Mouse (Mus musculus) embryonic facial prominence, embryonic 10.5 days (tissue): Measurements from ENCODE around the gene Kmt2d. TPM values are rescaled to one million over a fixed set of nuclear protein-coding genes. Genes with fewer than 3 reads are reported as not detected.

Experiments
- DNase-seq: peaks from one replicate; pipeline ENCODE4 v3.0.0-alpha.2; 2017; ENCODE audit warnings: low spot score
- H3K27ac ChIP-seq: fragments of 300-500 bp; sonication (generic); replicated peaks from 2 replicates; pipeline ENCODE4 v1.5.1; 2016; ENCODE audit warnings: mild to moderate bottlenecking
- H3K27me3 ChIP-seq: fragments of 300-500 bp; sonication (generic); replicated peaks from 2 replicates; pipeline ENCODE4 v1.6.1; 2016; ENCODE audit warnings: low read depth, mild to moderate bottlenecking; ENCODE audit not compliant: poor library complexity, severe bottlenecking
- H3K36me3 ChIP-seq: fragments of 300-500 bp; sonication (generic); replicated peaks from 2 replicates; pipeline ENCODE4 v1.6.1; 2016; ENCODE audit warnings: mild to moderate bottlenecking, moderate library complexity
- H3K4me1 ChIP-seq: fragments of 300-500 bp; sonication (generic); 2 replicates; pipeline ENCODE4 v1.6.1; 2016
- H3K4me3 ChIP-seq: fragments of 300-500 bp; sonication (generic); 2 replicates; pipeline ENCODE4 v1.5.1; 2016; ENCODE audit warnings: mild to moderate bottlenecking, moderate library complexity
- H3K9me3 ChIP-seq: fragments of 300-500 bp; sonication (generic); 2 replicates; pipeline ENCODE4 v1.6.1; 2016; ENCODE audit warnings: mild to moderate bottlenecking
- WGBS: fragments of 180-500 bp; shearing (Covaris S2); methylation state at CpG from one replicate; pipeline ENCODE4 v1.1.7; 2016; 5-methylcytosine and 5-hydroxymethylcytosine counted together
- polyA plus RNA-seq: library from polyadenylated mRNA; unstranded; fragments of >200 nt; fragmentation: Nextera tagmentation; extraction: Ambion mirVana; gene quantifications from 2 replicates; pipeline ENCODE4 v1.2.1, GENCODE M21; 2016

The Kmt2d gene
- polyA plus RNA-seq, 1 experiment from 2014 or later, result 12.1 TPM

DNA sequence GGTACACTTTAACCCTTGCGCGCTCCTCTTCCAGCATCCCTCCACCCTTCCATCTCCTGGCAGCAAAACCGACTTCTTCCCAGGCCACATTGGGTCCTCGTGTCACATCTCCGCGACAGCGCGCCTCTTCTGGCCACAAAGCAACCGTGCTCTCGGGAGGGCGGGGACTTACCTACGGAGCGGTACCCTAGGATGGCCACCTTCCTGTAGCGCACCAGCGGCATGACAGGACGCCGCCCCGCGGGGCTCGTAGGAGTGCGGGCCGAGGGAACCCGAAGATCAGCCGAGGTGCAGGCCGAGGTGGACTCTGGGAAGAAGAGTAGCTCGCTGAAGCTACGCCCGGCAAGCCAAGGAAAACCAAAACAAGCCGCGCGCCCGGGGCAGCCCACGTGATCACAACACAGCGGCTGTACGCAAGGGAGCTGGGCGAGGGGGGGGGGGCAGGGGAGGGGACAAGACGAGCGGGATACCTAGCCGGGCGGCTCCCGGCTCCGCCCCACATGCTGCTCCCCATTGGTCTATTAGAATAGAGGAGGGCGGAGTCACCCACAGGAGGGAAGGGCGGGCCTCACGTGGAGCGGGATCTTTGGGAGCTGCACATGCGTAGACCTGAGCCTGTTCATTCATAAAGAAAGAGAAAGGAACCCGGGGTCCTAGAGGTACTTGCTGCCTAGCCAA is 10.1 kb upstream of the Kmt2d start:
- Histone ChIP-seq H3K9me3 (no peaks in the 10 kb centered on the region), H3K27ac (peak overlapping the region; percentile 91), H3K36me3 (peaks cover 25% of the 10 kb centered on the region), H3K27me3 (no peaks in the 10 kb centered on the region), H3K4me3 (peak overlapping the region; percentile 84), H3K4me1 (peaks cover 29% of the 10 kb centered on the region)
- under 1% methylated on average over 48 of the region's 48 CpGs for WGBS
- DNase-seq, result peak; percentile 99

DNA sequence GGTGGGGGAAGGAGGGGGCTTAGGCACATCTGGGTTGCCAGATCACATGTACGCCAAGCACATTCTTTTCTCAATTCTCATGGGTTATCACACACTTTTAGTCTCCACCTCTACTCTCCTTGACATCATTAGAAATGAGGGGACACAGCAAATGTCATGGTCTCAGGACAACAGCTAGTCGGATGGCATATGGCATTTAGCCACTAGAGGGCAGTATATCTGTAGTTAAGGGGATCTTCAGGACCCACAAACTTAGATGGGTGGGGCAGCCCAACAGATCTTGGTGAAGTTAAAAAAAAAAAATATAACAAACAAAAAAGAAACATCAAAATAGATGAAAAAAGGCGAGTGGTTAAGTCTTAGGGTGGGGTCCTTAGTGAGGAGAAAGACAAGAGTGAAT is 6.3 kb upstream of the Kmt2d start:
- WGBS, result 19% methylated on average over 3 of the region's 3 CpGs
- DNase-seq, result peak; percentile 56
- H3K4me1 ChIP-seq, result peaks cover 39% of the 10 kb centered on the region
- H3K27me3 ChIP-seq, result no peaks in the 10 kb centered on the region
- peaks cover 25% of the 10 kb centered on the region for H3K36me3 ChIP-seq
- no peaks in the 10 kb centered on the region for H3K9me3 ChIP-seq
- no peak overlapping the region for H3K4me3 ChIP-seq
- H3K27ac ChIP-seq, result no peak overlapping the region

DNA sequence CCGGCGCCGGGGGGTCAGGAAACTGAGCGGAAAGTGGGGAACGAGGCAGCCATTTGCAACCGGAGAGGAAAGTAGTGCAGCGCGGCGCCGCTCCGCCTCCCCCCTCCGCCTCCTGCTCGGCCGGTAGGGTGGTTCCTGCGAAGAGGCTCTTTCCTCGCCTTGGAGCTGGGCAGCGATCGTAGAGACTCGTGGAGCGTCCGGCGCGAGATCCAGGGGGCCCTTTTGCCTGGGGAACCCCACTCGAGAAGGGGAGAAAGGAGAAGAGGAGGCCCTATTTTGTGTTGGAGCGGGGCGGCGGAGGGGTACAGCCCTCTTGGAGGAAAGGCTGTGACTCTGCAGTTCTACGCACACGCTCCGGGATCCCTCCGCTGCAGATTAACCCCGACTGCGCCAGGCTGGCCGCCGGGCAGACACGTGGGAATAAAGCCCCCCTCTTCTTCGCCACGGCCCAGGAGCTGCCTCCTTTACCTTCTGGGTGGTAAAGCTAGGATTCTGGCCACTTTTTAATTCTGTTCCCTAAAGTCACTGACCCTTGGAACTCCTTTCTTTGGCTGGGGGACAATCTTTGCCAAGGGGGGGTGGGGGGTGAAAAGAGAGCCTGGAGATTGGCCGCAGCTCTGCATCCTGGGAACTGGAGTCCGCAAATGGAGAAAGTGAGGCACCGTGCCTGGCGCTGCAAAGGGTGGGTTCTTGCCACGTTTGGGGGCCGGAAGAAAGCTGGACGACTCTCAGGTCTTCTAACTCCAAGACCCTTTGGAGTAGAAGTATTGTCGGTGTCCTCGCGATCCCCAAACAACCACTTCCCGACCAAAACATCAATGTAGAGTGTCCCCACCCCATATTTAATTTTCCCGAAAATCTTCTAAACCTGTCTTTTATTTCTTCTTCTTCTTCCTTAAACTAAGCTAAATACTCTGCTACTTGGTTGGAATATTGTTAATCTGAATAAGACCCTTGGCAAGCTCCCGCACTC is 1.2 kb upstream of the Kmt2d start:
- WGBS, result 1% methylated on average over 51 of the region's 51 CpGs
- no peaks in the 10 kb centered on the region for H3K9me3 ChIP-seq

DNA sequence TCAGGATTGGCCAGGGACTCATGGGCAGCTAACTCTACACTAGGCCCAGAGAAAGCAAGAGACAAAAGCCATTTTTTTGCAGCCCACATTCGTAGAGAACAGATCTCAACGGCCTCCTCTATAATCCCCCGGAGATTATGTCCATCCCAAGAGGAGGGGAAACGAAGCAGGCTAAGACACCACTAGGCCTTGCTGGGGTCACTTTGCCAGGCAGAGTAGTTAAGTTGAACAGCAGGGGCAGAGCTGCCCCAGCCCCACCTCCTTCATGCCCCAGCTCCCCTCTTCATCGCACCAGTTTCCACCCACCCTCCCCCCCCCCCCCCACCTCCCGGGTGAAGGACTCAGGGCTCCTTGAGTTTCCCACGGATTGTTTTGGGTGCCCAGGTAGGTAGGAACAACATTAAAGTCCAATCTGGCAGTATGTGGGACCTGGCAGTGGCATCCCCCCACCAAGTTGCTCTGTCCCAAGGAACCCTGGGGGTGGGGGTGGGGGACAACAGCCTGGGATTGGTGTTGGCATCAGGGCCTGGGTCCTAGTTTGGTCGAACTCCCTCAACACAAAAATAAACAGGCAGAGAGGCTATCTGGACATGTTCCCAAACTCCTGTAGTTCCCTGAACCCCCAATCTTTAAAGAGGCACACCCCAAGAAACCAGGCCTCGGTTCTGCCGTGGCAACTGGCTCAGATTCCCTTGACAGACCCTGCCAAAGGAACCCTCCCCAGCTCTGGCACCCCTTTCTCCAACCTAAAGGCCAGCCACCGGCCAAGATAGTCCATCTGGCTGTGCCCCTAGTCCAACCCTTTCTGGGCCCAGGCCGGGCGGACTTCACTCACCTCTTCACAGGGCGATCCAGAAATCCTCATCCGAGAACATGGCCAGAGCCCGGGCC is 580 bp downstream of the Kmt2d start:
- under 1% methylated on average over 16 of the region's 16 CpGs for WGBS
- Histone ChIP-seq H3K27ac (peak overlapping the region; percentile 100), H3K27me3 (no peaks in the 10 kb centered on the region), H3K9me3 (no peaks in the 10 kb centered on the region), H3K4me3 (peak overlapping the region; percentile 84), H3K4me1 (peaks cover 43% of the 10 kb centered on the region), H3K36me3 (peaks cover 29% of the 10 kb centered on the region)
- DNase-seq, result peak; percentile 51

More for the DNA sequence above, 1.2 kb upstream of the Kmt2d start:
- peaks cover 42% of the 10 kb centered on the region for H3K4me1 ChIP-seq
- H3K27me3 ChIP-seq, result no peaks in the 10 kb centered on the region
- peak overlapping the region; percentile 100 for H3K27ac ChIP-seq
- peak overlapping the region; percentile 84 for H3K4me3 ChIP-seq
- peaks cover 17% of the 10 kb centered on the region; the same call in 1 of the 2 replicates for H3K36me3 ChIP-seq
- DNase-seq, result peak; percentile 95

DNA sequence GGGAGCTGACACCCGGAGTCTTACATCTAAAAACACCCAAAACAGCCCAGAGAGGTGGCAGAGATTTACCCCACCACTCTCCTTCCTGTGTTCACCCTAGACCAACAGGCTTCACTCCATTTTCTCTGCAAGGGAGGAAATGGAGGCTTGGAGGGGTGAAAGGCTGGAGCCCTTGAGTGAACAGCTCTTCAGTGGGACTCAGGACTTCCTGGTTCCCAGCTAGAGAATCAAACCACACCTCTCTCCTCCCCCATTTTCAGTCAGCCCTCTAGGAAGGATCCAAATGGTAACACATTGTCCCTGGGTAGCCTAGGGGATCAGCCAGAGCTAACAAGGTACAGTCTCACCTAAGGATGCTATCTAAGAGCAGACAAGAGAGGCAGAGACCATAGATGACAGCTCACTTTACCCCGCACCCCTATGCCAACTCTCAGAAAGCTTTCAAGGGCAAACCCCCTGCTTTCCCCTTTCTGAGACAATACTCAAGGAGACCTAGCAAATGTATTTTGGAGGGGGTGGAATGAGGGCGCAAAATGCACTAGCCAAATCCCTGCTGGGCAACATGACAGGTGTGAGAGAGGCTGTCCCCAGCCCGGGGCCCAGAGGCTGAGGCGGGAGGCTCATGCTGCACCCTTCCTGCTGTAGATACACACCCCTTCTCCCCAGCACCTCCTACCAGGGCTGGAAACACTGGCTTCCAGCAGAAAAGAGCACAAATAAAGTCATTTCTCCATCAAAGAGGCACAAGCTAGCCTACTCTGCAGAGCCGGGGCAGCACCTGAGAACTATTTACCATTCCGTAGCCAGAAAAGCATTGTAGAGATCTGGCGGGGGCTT is 1.4 kb downstream of the Kmt2d start:
- Histone ChIP-seq H3K27ac (peak overlapping the region; percentile 100), H3K4me3 (peak overlapping the region; percentile 84), H3K9me3 (no peaks in the 10 kb centered on the region), H3K4me1 (peaks cover 43% of the 10 kb centered on the region), H3K36me3 (peaks cover 38% of the 10 kb centered on the region), H3K27me3 (no peaks in the 10 kb centered on the region)
- peak; percentile 20 for DNase-seq
- WGBS, result 16% methylated on average over 8 of the region's 8 CpGs

DNA sequence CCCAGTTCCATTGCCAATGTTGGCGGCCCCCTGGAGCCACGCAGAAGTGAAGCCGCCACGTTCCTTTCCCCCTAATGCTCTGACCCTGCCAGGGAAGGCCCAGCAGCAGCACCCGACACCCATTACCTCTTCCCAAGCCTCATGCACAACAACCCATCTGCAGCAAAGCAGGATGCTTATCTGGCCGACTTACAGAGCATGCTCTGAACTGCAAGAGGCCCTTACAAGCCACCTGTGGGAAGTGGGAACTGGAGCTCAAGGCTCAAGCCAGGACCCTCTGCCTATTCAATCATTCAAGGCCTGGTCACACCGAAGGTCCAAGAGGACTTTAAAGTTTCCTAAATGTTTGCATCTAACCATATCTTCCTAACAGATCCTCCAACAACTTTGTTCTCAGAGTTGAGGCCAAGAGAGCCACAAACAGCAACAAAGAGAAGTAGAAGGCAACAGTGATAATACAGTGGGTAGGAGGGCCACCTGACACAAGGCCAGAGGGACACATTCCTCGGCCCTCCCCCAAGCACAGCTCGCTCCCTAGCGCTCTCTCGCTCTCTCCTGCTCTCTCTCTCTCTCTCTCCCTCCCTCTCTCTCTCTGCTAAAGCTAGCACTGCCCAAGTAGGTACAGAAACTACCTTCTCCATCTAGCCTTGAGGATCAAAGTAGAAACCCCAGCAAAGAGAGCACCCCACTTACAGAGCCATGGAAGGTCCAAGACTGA is 2.5 kb downstream of the Kmt2d start:
- Histone ChIP-seq H3K36me3 (peaks cover 48% of the 10 kb centered on the region), H3K27ac (peak overlapping the region; percentile 59; the same call in 1 of the 2 replicates), H3K4me1 (peaks cover 43% of the 10 kb centered on the region), H3K9me3 (no peaks in the 10 kb centered on the region), H3K27me3 (no peaks in the 10 kb centered on the region), H3K4me3 (peak overlapping the region; percentile 84)
- no peak for DNase-seq
- 44% methylated on average over 11 of the region's 11 CpGs for WGBS

DNA sequence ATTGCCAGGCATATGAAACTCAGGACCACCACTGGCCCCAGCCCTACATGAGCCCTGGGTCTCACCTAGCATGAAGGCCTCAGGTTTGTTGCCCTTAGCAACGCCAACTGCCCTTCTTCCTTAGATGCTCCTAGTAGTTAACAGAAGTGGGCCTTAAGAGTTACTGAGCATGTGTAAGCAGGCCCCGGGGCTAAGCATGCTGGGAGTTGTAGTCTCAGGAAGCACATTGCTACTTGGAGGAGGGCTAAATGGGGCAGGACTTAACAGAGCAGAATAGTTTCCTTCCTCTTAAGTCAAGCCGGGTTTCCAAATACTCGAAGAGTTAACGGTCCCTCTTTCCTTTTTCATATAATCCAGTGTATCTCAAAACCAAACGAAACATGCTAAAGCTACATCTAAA is 3.7 kb downstream of the Kmt2d start:
- Histone ChIP-seq H3K4me1 (peaks cover 33% of the 10 kb centered on the region), H3K4me3 (peak overlapping the region; percentile 84), H3K9me3 (no peaks in the 10 kb centered on the region), H3K27me3 (no peaks in the 10 kb centered on the region), H3K36me3 (peaks cover 60% of the 10 kb centered on the region), H3K27ac (no peak overlapping the region)
- DNase-seq, result peak; percentile 29
- WGBS, result 77% methylated on average over 6 of the region's 6 CpGs

DNA sequence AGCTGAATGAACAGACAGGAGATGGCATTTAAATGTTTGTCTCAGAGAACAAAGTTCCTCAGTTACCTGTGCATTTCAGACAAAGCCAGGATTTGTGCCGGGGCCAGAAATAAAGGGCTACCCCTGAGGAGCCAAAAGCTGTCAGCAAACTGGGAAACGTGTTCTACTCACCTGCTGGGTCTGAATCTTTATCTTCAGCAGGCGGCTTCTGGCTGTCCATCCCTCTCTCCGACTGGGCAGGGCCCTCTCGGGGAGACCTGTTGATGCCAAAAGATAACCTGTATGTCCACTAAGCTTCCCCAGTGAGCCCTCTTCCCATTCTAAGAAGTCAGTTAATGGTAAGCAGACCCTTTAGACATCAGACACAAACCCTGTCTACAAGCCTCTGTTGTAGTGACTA is 4.5 kb downstream of the Kmt2d start:
- 88% methylated on average over 5 of the region's 5 CpGs for WGBS
- Histone ChIP-seq H3K4me3 (no peak overlapping the region), H3K36me3 (peaks cover 69% of the 10 kb centered on the region), H3K27me3 (no peaks in the 10 kb centered on the region), H3K4me1 (peaks cover 32% of the 10 kb centered on the region), H3K9me3 (no peaks in the 10 kb centered on the region), H3K27ac (no peak overlapping the region)
- DNase-seq, result no peak

DNA sequence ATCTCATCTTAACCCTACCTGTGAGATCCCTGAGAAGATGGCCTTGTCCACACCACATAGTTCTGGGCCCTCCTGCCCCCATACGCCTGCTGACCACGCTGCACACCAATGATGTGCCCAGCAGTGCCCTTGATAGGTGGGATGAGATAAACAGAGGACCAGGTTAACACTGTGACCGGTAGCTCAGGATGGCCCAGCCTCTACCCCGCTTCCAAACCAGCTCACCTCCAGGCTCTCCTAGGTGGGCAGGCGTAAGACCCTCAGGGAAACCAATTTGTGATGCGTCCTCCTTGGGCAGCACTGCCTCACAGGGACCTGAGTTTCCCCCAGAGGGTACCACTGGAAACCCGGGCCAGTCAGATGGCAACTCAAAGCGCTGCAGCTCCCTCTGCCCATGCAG is 5.2 kb downstream of the Kmt2d start:
- H3K4me3 ChIP-seq, result no peak overlapping the region
- H3K36me3 ChIP-seq, result peaks cover 76% of the 10 kb centered on the region
- H3K27ac ChIP-seq, result no peak overlapping the region
- peaks cover 32% of the 10 kb centered on the region for H3K4me1 ChIP-seq
- no peaks in the 10 kb centered on the region for H3K9me3 ChIP-seq
- 94% methylated on average over 8 of the region's 8 CpGs for WGBS
- DNase-seq, result no peak
- no peaks in the 10 kb centered on the region for H3K27me3 ChIP-seq

DNA sequence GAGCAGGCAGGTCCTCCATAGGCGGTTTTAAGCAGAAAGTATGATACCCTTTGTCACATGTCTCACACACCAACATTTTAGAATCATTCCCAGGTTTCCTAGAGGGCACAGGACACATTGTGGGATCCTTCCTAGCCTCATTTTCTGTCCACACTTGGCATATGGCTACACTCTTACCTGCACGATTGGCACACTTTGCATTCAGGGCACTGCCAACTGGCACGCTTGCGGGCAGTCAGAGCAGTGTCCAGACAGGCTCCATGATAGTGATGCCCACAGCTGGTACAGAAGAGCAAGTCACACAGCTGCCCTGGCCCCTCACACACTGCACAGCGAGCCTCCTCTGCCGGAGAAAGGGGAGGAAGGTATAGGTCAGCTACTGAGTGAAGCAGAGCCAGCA is 6.1 kb downstream of the Kmt2d start:
- no peak for DNase-seq
- H3K27me3 ChIP-seq, result no peaks in the 10 kb centered on the region
- H3K27ac ChIP-seq, result no peak overlapping the region
- H3K36me3 ChIP-seq, result peaks cover 84% of the 10 kb centered on the region
- H3K4me3 ChIP-seq, result no peak overlapping the region
- H3K9me3 ChIP-seq, result no peaks in the 10 kb centered on the region
- peaks cover 29% of the 10 kb centered on the region for H3K4me1 ChIP-seq
- WGBS, result 94% methylated on average over 6 of the region's 6 CpGs

DNA sequence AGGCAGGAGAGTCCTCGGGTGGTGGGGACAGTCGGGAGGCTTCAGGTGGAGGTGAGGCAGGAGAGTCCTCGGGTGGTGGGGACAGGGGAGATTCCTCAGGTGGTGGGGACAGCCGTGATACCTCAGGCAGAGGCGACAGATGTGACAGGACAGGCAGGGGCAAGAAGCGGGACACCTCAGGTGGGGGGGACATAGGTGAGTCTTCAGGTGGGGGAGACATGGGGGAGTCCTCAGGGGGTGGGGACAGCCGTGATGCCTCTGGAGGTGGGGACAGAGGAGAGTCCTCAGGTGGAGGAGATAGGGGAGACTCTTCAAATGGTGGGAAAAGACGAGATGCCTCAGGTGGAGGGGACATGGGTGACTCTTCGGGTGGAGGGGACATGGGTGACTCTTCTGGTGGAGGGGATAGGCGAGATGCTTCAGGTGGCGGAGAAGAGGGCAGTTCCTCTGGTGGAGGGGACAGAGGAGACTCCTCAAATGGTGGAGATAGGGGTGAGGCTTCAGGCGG is 7.5 kb downstream of the Kmt2d start:
- H3K36me3 ChIP-seq, result peaks cover 97% of the 10 kb centered on the region
- 89% methylated on average over 12 of the region's 12 CpGs for WGBS
- H3K27ac ChIP-seq, result no peak overlapping the region
- peaks cover 16% of the 10 kb centered on the region for H3K4me1 ChIP-seq
- no peaks in the 10 kb centered on the region for H3K27me3 ChIP-seq
- H3K9me3 ChIP-seq, result no peaks in the 10 kb centered on the region
- H3K4me3 ChIP-seq, result no peak overlapping the region
- no peak for DNase-seq
